Mouse (Mus musculus): ENCODE results near the gene Vmn2r81. TPM values are rescaled to one million over a fixed set of nuclear protein-coding genes. Genes with fewer than 3 reads are reported as not detected.

Gene Vmn2r81
- polyA plus RNA-seq (2017; shearing (Covaris generic)): not detected

DNA sequence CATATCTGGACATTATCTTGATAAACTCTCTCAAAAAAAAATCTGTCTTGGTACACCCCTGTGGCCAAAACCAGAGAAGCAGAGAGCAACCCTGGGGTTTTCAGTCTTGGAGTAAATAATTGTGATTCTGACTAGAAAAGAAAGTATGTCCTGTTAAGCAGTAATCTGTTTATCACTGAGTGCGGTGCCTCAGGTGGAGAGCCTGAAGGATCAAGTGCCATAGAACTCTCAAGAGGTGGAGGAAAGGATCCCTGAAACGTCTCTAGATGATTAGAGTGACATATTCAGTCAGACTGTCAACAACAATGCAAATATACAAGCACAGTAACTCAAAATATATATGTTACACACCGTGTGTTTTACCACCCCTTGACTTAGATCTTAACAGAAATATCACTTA, at the start of gene Vmn2r81:
Gene Vmn2r81 (plus strand): TSS at position 301 of the 400 bp plus-strand sequence.

Other genes with a start within 250 kb of the Vmn2r81 start
- gene Olfr1351, start 235.2 kb upstream of the Vmn2r81 start, polyA plus RNA-seq (2017; shearing (Covaris generic)): 1 to 10 TPM in 1 of 2 experiments, under 1 TPM in 1; 0.06 to 1.2 TPM
- gene Olfr57, start 219.0 kb upstream of the Vmn2r81 start, polyA plus RNA-seq (2017; shearing (Covaris generic)): under 1 TPM; 0.25 to 0.43 TPM
- 10 to 100 TPM; 20.4 to 26.2 TPM for gene 2610008E11Rik, start 150.1 kb upstream of the Vmn2r81 start, polyA plus RNA-seq (2017; shearing (Covaris generic))
- under 1 TPM in 1 of 2 experiments, not detected in 1; 0.71 TPM for gene Vmn2r80, start 98.9 kb upstream of the Vmn2r81 start, polyA plus RNA-seq (2017; shearing (Covaris generic))
- under 1 TPM; 0.21 to 0.45 TPM for gene Vmn2r82, start 108.8 kb downstream of the Vmn2r81 start, polyA plus RNA-seq (2017; shearing (Covaris generic))
- not detected for gene Vmn2r83, start 221.0 kb downstream of the Vmn2r81 start, polyA plus RNA-seq (2017; shearing (Covaris generic))

Measured in inflammation-experienced regulatory T-cells (primary cell).